Mouse (Mus musculus) liver, adult 2 months (tissue): Measurements from ENCODE around the gene Clec4d. TPM values are rescaled to one million over a fixed set of nuclear protein-coding genes. Genes with fewer than 3 reads are reported as not detected.

Experiments
- DNase-seq: peaks from one replicate; pipeline ENCODE4 v3.0.0-alpha.2; 2011; ENCODE audit warnings: low read depth, low spot score; ENCODE audit errors: extremely low read depth
- H3K27ac ChIP-seq: fragments of 200-500 bp; replicated peaks from 2 replicates; pipeline ENCODE4 v1.5.1; 2012; ENCODE audit warnings: low read depth, mild to moderate bottlenecking, control low read depth, inconsistent platforms, low read length; ENCODE audit not compliant: insufficient read depth
- H3K27me3 ChIP-seq: fragments of 200-500 bp; 2 replicates; pipeline ENCODE4 v1.6.1; 2012; ENCODE audit warnings: mild to moderate bottlenecking, moderate library complexity, low read length, inconsistent platforms; ENCODE audit not compliant: control insufficient read depth, insufficient read depth
- H3K36me3 ChIP-seq: fragments of 200-500 bp; 2 replicates; pipeline ENCODE4 v1.6.1; 2012; ENCODE audit warnings: low read length, inconsistent platforms; ENCODE audit not compliant: control insufficient read depth, insufficient read depth
- H3K4me1 ChIP-seq: fragments of 200-500 bp; 2 replicates; pipeline ENCODE4 v1.6.1; 2011; ENCODE audit warnings: low read length; ENCODE audit not compliant: control insufficient read depth, insufficient read depth
- H3K4me3 ChIP-seq: fragments of 200-500 bp; 2 replicates; pipeline ENCODE4 v1.5.1; 2011; ENCODE audit warnings: low read depth, mild to moderate bottlenecking, control low read depth, low read length, moderate library complexity; ENCODE audit not compliant: insufficient read depth
- H3K79me2 ChIP-seq: fragments of 200-500 bp; 2 replicates; pipeline ENCODE4 v1.6.1; 2012; ENCODE audit warnings: inconsistent platforms, mild to moderate bottlenecking, low read length, moderate library complexity; ENCODE audit not compliant: control insufficient read depth, insufficient read depth
- H3K9ac ChIP-seq: fragments of 200-500 bp; 2 replicates; pipeline ENCODE4 v1.6.1; 2012; ENCODE audit warnings: low read depth, mild to moderate bottlenecking, control low read depth, inconsistent platforms, low read length
- CTCF ChIP-seq: fragments of 200-500 bp; IDR thresholded peaks from 2 replicates; pipeline ENCODE4 v1.5.1; 2011; ENCODE audit warnings: low read depth, low read length, control low read depth
- POLR2A ChIP-seq: fragments of 200-500 bp; IDR thresholded peaks from 2 replicates; pipeline ENCODE4 v1.6.1; 2011; ENCODE audit warnings: low read length, control low read depth; ENCODE audit not compliant: insufficient read depth; ENCODE audit errors: extremely low read depth
- WGBS: fragments of 180-500 bp; shearing (Covaris S2); methylation state at CpG from one replicate; pipeline ENCODE4 v1.1.7; 2018; 5-methylcytosine and 5-hydroxymethylcytosine counted together
- polyA plus RNA-seq: library from polyadenylated mRNA; depleted of rRNA; stranded (reverse); fragments of >200 nt; gene quantifications from 2 replicates; pipeline ENCODE4 v1.2.3, GENCODE M21; 2012
- total RNA-seq: library from RNA; depleted of rRNA; stranded (reverse); fragments of >200 nt; gene quantifications from 2 replicates; pipeline ENCODE4 v1.2.3, GENCODE M21; 2014

Clec4d gene
- total and polyA plus RNA-seq, 2 experiments: 0.07 to 0.09 TPM

- Histone ChIP-seq H3K27me3 (no peaks in the 10 kb centered on the region), H3K27ac (no peak overlapping the region), H3K9ac (no peak overlapping the region), H3K4me3 (no peak overlapping the region), H3K36me3 (no peaks in the 10 kb centered on the region), H3K4me1 (no peaks in the 10 kb centered on the region), H3K79me2 (no peaks in the 10 kb centered on the region)
- TF ChIP-seq POLR2A: no peak
- TF ChIP-seq CTCF: no peak
- peak; percentile 37 for DNase-seq
Measured at GRCm38 (mm10) chr6:123252735-123253134, 9.2 kb upstream of the Clec4d start.

GRCm38 (mm10) chr6:123258946-123259345 is 3.0 kb upstream of the Clec4d start:
- no peak overlapping the region for H3K27ac ChIP-seq
- H3K4me1 ChIP-seq: no peaks in the 10 kb centered on the region
- H3K4me3 ChIP-seq: no peak overlapping the region
- 65% methylated on average over 3 of the region's 3 CpGs for WGBS
- H3K9ac ChIP-seq: no peak overlapping the region
- no peaks in the 10 kb centered on the region for H3K79me2 ChIP-seq
- no peak for TF ChIP-seq POLR2A
- no peak for TF ChIP-seq CTCF
- no peaks in the 10 kb centered on the region for H3K27me3 ChIP-seq
- H3K36me3 ChIP-seq: no peaks in the 10 kb centered on the region
- no peak for DNase-seq

GRCm38 (mm10) chr6:123259889-123260603 is 1.9 kb upstream of the Clec4d start:
- Histone ChIP-seq H3K9ac (no peak overlapping the region), H3K4me1 (no peaks in the 10 kb centered on the region), H3K4me3 (no peak overlapping the region), H3K79me2 (no peaks in the 10 kb centered on the region), H3K27me3 (no peaks in the 10 kb centered on the region), H3K27ac (no peak overlapping the region), H3K36me3 (no peaks in the 10 kb centered on the region)
- TF ChIP-seq CTCF (no peak), POLR2A (no peak)
- DNase-seq: no peak
- WGBS: 77% methylated on average over 4 of the region's 4 CpGs

GRCm38 (mm10) chr6:123260868-123261267 is 1.0 kb upstream of the Clec4d start:
- Histone ChIP-seq H3K9ac (no peak overlapping the region), H3K79me2 (no peaks in the 10 kb centered on the region), H3K27me3 (no peaks in the 10 kb centered on the region), H3K4me1 (no peaks in the 10 kb centered on the region), H3K36me3 (no peaks in the 10 kb centered on the region), H3K27ac (no peak overlapping the region), H3K4me3 (no peak overlapping the region)
- TF ChIP-seq POLR2A: no peak
- TF ChIP-seq CTCF: no peak
- DNase-seq: no peak
- WGBS: 83% methylated on average over 1 of the region's 1 CpGs

- WGBS: 87% methylated on average over 3 of the region's 3 CpGs
- Histone ChIP-seq H3K79me2 (no peaks in the 10 kb centered on the region), H3K4me1 (no peaks in the 10 kb centered on the region), H3K27ac (no peak overlapping the region), H3K36me3 (no peaks in the 10 kb centered on the region), H3K4me3 (no peak overlapping the region), H3K27me3 (no peaks in the 10 kb centered on the region), H3K9ac (no peak overlapping the region)
- no peak for TF ChIP-seq POLR2A
- no peak for TF ChIP-seq CTCF
- DNase-seq: no peak
Measured at GRCm38 (mm10) chr6:123264194-123264593, 2.3 kb downstream of the Clec4d start.

- DNase-seq: no peak
- Histone ChIP-seq H3K4me1 (no peaks in the 10 kb centered on the region), H3K27ac (no peak overlapping the region), H3K79me2 (no peaks in the 10 kb centered on the region), H3K9ac (no peak overlapping the region), H3K27me3 (no peaks in the 10 kb centered on the region), H3K4me3 (no peak overlapping the region), H3K36me3 (no peaks in the 10 kb centered on the region)
- TF ChIP-seq CTCF (no peak), POLR2A (no peak)
- WGBS: 89% methylated on average over 4 of the region's 4 CpGs
Measured at GRCm38 (mm10) chr6:123265809-123266208, 3.9 kb downstream of the Clec4d start.
